Mouse (Mus musculus) adrenal gland, adult 18-20 months (tissue): ENCODE data around the gene Gm12216. TPM values are rescaled to one million over a fixed set of nuclear protein-coding genes. Genes with fewer than 3 reads are reported as not detected.
A peak's percentile ranks its signal among the peaks of the same experiment; 100 is the strongest.
"Not testable (repeated sequence)": the region's sequence is repeated elsewhere in the genome, so short reads cannot be mapped to it uniquely, and the experiment has no call there.

Experiments
- DNase-seq, 2 experiments: peaks; one replicate each; pipeline ENCODE4 v3.0.0; 2021 to 2022; ENCODE audit warnings: low spot score in 2 of 2
- long read RNA-seq, 2 experiments: library from polyadenylated mRNA; stranded (forward); transcript quantifications; one replicate each; pipeline ENCODE4 v2.0.0; 2021
- total RNA-seq, 2 experiments: library from RNA; stranded (reverse); gene quantifications; 1 replicate in 1 of 2; 2 replicates in 1 of 2; pipeline ENCODE4 v1.2.3; 2021

Gm12216 gene
- 1 to 10 TPM; 5.2 to 6.1 TPM for total RNA-seq
- long read RNA-seq, experiment 1, partial matches to known transcripts = 0 of 2 reads
- long read RNA-seq, experiment 1, other reads (novel, unspliced or antisense) = 1 of 2 reads
- long read RNA-seq, experiment 2, partial matches to known transcripts = 0 of 6 reads
- long read RNA-seq, experiment 2, other reads (novel, unspliced or antisense) = 3 of 6 reads

- peak; percentile 38 to 42 for DNase-seq
Measured at GRCm38 (mm10) chr11:53858761-53859580, at the start of gene Gm12216. TSS of gene Gm12216 (minus strand) at chr11:53859256.

GRCm38 (mm10) chr11:53908686-53909085, 49.6 kb upstream of the Gm12216 start:
- no peak for DNase-seq

DNA sequence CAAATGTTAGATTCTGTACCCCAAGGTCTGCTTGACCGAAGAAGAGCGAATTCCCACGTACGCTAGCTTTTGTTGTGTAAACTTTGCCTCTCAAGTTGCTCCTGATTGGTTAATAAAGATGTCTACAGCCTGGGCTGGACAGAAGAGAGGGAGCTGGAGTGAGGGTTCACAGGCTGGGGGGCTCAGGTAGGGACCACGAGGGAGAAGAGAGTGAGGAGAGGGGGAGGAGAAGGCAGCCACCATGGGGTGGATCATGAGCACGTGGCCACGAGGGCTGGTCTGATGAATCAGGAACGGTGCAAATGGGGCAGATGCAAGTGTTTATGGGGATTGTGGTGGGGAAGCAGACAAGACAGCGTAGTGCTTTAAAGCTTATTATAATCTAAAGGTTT, 45.5 kb upstream of the Gm12216 start:
- DNase-seq = no peak

- DNase-seq = peak in 1 of 2 experiments; percentile 37
Measured at GRCm38 (mm10) chr11:53903781-53904533, 44.9 kb upstream of the Gm12216 start.

GRCm38 (mm10) chr11:53902741-53903140, 43.7 kb upstream of the Gm12216 start:
- no peak for DNase-seq

DNA sequence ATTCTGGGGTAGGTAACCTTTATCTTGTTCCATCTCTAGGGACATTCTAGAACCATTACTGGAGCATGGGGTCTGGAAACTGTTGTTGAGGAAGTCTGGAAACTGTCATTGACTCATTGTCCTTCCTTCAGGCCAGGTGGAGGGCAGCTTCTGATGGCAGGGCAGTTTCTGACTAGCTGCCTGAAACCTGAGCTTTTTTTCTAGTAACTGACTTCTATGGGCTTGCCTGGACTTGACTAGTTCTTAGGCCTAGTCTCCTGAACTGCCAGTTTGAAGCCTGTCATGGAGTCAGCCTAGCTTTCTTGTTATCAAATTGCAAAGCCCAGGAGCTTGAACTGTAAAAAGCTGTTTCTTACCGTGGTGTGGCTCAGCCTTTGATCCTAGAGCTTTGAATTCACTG, 41.9 kb upstream of the Gm12216 start:
- no peak for DNase-seq

DNA sequence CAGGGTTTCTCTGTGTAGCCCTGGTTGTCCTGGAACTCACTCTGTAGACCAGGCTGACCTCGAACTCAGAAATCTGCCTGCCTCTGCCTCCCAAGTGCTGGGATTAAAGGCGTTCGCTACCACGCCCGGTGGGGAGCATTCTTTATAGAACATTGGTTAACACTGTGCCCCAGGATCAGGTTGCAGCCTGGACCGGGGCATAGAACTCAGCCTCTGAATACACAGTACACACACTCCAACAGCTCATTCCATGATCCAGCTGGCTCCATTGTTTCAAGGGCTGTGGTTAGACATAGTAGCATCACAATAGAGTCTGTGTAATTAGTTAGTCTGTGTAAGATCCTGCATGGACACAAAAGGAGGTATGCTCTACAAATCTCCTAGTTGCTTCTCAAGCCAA, 40.9 kb upstream of the Gm12216 start:
- no peak for DNase-seq

- DNase-seq = no peak
Measured at GRCm38 (mm10) chr11:53899004-53899403, 39.9 kb upstream of the Gm12216 start.

GRCm38 (mm10) chr11:53896935-53897334, 37.9 kb upstream of the Gm12216 start:
- no peak for DNase-seq

DNA sequence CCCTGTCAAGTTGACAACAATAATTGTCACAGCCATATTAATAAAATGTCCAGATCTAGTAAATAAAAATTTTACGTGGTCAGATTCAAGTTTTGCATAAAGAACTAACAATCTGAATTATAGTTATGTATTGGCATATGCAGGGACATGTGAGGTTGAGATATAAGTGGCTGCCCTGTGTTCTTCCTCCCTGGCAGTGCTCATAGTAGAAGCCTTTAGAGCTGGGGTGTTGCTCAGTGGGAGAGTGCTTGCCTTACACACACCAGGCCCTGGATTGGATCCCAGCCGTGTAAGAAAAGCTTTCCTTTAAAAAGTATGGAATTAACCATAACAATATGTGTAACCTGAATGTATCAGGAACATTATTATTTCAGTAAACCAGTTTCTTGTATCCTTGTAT, 34.4 kb upstream of the Gm12216 start:
- no peak for DNase-seq

- no peak for DNase-seq
Measured at GRCm38 (mm10) chr11:53892716-53893416, 33.8 kb upstream of the Gm12216 start.

DNA sequence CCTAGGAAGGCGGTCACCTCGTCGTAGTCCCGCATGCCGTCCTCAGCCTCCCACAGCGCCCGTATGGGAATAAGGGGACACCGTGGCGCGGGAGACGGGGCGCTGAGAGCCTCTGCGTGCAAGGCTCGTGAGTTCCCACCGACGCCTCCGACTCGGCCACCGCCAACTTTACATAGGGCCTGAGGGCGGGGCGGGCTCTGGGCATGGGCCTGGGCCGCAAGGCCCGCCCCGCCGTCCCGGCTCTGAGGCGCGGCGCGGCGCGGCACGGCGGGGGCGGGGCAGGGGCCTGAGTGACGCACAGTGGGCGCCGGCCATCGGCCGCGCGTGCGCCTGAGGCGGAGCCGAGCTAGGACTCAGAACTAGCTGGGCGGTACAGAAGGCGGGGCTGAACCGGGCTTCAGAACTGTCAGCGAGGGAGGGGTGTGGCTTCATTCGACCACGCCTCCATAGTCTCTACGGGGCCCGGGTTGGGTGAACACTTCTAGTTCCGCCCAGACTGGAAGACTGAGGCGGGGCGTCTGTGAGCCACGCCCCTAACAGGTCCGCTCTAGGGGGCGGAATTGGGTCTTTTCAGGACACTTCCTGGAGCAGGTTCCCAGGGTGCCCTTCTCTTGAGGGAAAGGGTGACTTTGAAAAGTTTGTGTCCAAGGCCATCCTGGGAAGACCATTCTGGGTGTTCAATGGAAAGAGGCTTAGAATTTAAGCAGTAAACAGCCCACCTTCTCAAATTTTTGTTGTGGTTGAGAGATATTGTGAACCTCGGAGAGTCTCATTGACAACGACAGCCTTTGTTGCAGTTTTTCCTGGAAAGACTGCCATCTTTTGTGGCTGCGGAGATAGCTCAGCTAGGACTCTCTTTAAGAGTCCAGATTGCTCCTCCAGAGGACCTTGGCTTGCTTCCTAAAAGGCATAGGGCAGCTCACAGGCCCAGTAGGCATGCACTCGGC, 32.7 kb upstream of the Gm12216 start, which contains the start of gene Slc22a5:
Slc22a5 (minus strand) TSS at position 156 of the 947 bp plus-strand sequence.
- peak; percentile 96 to 98 for DNase-seq

DNA sequence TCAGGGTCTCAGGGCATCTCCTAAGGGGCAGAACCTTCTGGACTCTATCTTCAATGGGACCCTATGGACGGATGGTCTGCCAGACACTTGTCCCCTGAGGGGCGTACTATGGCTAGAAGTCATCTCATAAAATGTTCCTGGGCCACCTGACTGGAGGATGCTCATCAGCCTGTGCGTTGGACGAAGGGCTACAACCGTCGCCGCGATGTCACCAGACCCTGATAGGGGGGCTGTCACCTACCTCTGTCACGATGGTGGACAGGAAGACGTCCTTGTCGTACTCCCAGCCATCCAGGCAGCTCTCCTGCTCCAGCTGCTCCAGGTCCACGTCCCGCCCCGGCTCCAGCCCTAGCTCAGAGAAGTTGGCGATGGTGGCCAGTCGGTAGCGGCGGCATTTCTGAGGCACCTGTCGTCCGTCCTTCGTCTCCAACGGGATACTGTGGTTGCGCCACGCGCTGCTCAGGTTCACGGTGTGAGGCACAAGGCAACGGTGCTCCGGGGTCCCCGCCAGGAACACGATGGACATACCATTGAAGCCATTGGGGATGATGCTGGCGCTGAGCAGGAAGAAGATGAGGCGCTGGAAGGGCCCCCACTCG, 31.9 kb upstream of the Gm12216 start:
- peak; percentile 51 to 56 for DNase-seq

GRCm38 (mm10) chr11:53890225-53890624, 31.2 kb upstream of the Gm12216 start:
- DNase-seq = no peak

- no peak for DNase-seq
Measured at GRCm38 (mm10) chr11:53889091-53889645, 30.1 kb upstream of the Gm12216 start.

DNA sequence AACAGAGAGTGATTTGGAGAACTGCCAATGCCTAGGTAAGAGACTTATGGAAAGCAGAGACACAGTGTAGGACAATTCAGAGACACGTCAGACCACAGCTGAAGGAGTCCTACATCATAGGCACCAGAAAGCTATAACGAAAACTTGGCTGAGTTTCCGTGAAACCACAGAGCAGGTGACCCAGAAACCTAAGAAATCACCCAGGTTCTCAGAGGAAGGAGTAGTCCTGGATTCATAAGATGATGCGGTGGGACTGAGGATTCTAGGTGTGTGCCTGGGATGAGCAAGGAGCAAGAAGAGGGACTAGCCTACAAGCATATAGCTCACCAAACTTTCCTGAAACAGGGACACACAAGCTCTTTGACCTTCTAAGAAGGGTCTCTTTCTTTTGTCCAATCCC, 29.2 kb upstream of the Gm12216 start:
- DNase-seq = no peak

DNA sequence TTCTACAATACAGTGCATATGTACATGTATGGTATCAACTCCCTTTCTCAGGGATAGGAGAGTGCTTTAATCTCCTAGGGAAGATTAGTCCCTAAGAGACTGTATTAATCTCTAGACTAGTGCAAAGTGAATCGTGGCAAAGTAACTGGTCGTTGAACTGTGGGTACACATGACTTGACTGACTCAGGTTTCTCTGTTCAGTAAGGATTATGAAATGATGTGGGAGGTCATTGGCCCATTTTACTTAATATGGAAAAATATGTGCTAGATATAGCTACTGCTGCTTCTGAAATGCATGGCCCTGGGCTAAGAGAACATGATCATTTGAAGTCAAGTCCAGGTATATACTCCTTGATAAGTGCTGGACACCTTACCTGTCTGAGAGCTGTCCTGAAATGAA, 24.2 kb upstream of the Gm12216 start:
- no peak for DNase-seq

- not testable (repeated sequence) for DNase-seq
Measured at GRCm38 (mm10) chr11:53878096-53878495, 19.0 kb upstream of the Gm12216 start.

DNA sequence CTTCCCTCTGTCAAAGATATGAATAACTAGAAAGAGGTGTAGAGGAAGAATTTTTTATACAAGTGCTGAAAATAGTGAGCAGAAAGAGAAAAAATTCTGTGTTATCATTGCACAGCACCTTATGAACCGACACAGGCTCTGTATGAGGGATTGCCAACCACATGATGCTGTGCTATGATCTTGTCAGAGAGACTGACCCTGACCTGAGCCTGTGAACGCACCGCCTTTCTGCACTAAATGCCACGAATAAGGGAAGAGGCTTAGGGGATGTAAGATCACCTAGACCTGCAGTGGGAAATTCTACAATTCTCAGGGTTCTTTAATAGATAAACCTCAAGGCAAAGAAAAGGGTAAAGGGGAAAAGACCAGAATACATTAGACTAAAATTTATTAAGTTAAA, 17.4 kb upstream of the Gm12216 start:
- no peak for DNase-seq
